Mouse (Mus musculus): Measurements from ENCODE around the gene Rbm15b. TPM values are rescaled to one million over a fixed set of nuclear protein-coding genes. Genes with fewer than 3 reads are reported as not detected.
A peak's percentile ranks its signal among the peaks of the same experiment; 100 is the strongest.

Gene Rbm15b
- polyA plus RNA-seq, 1 experiment from 2014 or later = 19.9 TPM

DNA sequence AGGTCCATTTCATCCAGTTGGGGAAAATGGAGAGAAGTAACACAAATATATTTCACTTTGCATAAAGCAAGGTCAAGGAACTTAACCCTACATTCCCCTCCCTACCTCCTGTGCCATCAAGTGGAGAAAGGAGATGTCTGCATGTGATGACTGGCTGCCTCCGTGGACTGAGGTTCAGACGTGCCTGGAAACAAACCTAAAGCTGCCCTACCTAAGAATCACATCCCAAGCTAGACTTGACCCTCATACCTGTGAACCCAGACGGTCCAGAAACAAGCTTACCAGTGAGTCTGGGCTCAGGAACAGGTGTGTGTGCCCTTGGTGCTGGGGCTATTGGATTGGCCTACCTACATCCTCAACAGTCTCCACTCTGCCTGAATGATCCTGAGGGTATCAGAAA lies 6.1 kb upstream of the Rbm15b start:
- peaks cover 28% of the 10 kb centered on the region for H3K4me1 ChIP-seq
- H3K9me3 ChIP-seq = no peaks in the 10 kb centered on the region
- 70% methylated on average over 3 of the region's 3 CpGs for WGBS
- no peak for ATAC-seq (replicated peaks)
- H3K4me3 ChIP-seq = no peak overlapping the region; the same call in 1 of the 2 replicates
- H3K27me3 ChIP-seq = no peaks in the 10 kb centered on the region
- no peak overlapping the region; the same call in 1 of the 2 replicates for H3K9ac ChIP-seq (replicated peaks)
- peaks cover 22% of the 10 kb centered on the region for H3K36me3 ChIP-seq
- no peak overlapping the region for H3K27ac ChIP-seq (replicated peaks)
- peak overlapping the region; percentile 12; the same call in 1 of the 2 replicates for H3K4me2 ChIP-seq (replicated peaks)

GRCm38 (mm10) chr9:106892552-106892875 lies 5.3 kb upstream of the Rbm15b start:
- peak overlapping the region; percentile 95 for H3K27ac ChIP-seq (replicated peaks)
- H3K9me3 ChIP-seq = no peaks in the 10 kb centered on the region
- H3K36me3 ChIP-seq = peaks cover 26% of the 10 kb centered on the region
- no peak for ATAC-seq (replicated peaks)
- peak overlapping the region; percentile 65 for H3K4me2 ChIP-seq (replicated peaks)
- H3K27me3 ChIP-seq = no peaks in the 10 kb centered on the region
- H3K4me1 ChIP-seq = peaks cover 36% of the 10 kb centered on the region
- H3K9ac ChIP-seq (replicated peaks) = peak overlapping the region; percentile 66
- H3K4me3 ChIP-seq = peak overlapping the region; percentile 62
- WGBS = 0% methylated on average over 9 of the region's 9 CpGs

- ATAC-seq (replicated peaks) = peak; percentile 99
- Histone ChIP-seq H3K36me3 (peaks cover 26% of the 10 kb centered on the region), H3K4me3 (peak within 1 kb of the TSS; percentile 62), H3K27me3 (no peaks in the 10 kb centered on the region), H3K4me2 (replicated peaks) (peak within 1 kb of the TSS; percentile 74), H3K9me3 (no peaks in the 10 kb centered on the region), H3K9ac (replicated peaks) (peak within 1 kb of the TSS; percentile 78), H3K4me1 (peaks cover 40% of the 10 kb centered on the region), H3K27ac (replicated peaks) (peak within 1 kb of the TSS; percentile 95)
- under 1% methylated on average over 59 of the region's 59 CpGs for WGBS
Observed at GRCm38 (mm10) chr9:106891829-106892551, 4.8 kb upstream of the Rbm15b start, which contains the start of gene Manf. Manf (minus strand) TSS chr9:106891979.

- Histone ChIP-seq H3K36me3 (peaks cover 26% of the 10 kb centered on the region), H3K27ac (replicated peaks) (peak overlapping the region; percentile 83), H3K4me2 (replicated peaks) (peak overlapping the region; percentile 74), H3K27me3 (no peaks in the 10 kb centered on the region), H3K4me1 (peaks cover 40% of the 10 kb centered on the region), H3K4me3 (peak overlapping the region; percentile 62), H3K9ac (replicated peaks) (peak overlapping the region; percentile 78), H3K9me3 (no peaks in the 10 kb centered on the region)
- WGBS = under 1% methylated on average over 17 of the region's 17 CpGs
- no peak for ATAC-seq (replicated peaks)
Observed at GRCm38 (mm10) chr9:106891341-106891741, 4.1 kb upstream of the Rbm15b start.

- Histone ChIP-seq H3K4me2 (replicated peaks) (peak overlapping the region; percentile 74), H3K27me3 (no peaks in the 10 kb centered on the region), H3K9me3 (no peaks in the 10 kb centered on the region), H3K36me3 (peaks cover 23% of the 10 kb centered on the region), H3K4me1 (peaks cover 41% of the 10 kb centered on the region), H3K27ac (replicated peaks) (no peak overlapping the region), H3K4me3 (peak overlapping the region; percentile 62), H3K9ac (replicated peaks) (peak overlapping the region; percentile 78)
- ATAC-seq (replicated peaks) = no peak
- WGBS = 66% methylated on average over 8 of the region's 8 CpGs
Observed at GRCm38 (mm10) chr9:106890496-106891240, 3.4 kb upstream of the Rbm15b start.

- H3K9me3 ChIP-seq = no peaks in the 10 kb centered on the region
- ATAC-seq (replicated peaks) = no peak
- no peak overlapping the region for H3K27ac ChIP-seq (replicated peaks)
- H3K27me3 ChIP-seq = no peaks in the 10 kb centered on the region
- whole genome bisulfite sequencing = 86% methylated on average over 9 of the region's 9 CpGs
- H3K4me1 ChIP-seq = peaks cover 55% of the 10 kb centered on the region
- peaks cover 24% of the 10 kb centered on the region for H3K36me3 ChIP-seq
- H3K9ac ChIP-seq (replicated peaks) = no peak overlapping the region
- H3K4me2 ChIP-seq (replicated peaks) = no peak overlapping the region
- no peak overlapping the region for H3K4me3 ChIP-seq
Observed at GRCm38 (mm10) chr9:106889321-106889720, 2.1 kb upstream of the Rbm15b start.

DNA sequence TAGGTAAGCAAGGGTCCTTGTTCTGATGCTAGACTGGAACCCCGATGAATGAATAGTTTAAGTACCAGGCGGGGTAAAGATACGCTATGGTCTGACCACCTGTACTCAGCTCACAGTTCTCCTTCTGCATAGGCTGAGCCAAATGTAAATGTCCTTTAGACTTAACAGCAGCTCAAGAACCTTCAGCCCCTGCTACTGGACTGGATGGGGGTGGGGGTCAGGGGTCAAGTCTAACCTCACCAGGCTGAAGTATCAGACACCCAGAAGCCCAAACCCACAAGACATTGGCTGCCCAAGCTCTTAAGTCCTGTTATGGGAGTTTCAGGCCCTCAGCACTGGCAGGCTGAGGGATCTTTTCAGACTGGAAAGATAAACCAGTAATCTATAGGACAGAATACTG lies 1.1 kb upstream of the Rbm15b start:
- no peak for ATAC-seq (replicated peaks)

GRCm38 (mm10) chr9:106885901-106886731 lies 1.1 kb downstream of the Rbm15b start:
- peaks cover 78% of the 10 kb centered on the region for H3K4me1 ChIP-seq
- ATAC-seq (replicated peaks) = peak; percentile 7
- under 1% methylated on average over 94 of the region's 107 CpGs for WGBS
- H3K27me3 ChIP-seq = no peaks in the 10 kb centered on the region
- H3K4me2 ChIP-seq (replicated peaks) = peak overlapping the region; percentile 82
- peaks cover 51% of the 10 kb centered on the region for H3K36me3 ChIP-seq
- H3K9ac ChIP-seq (replicated peaks) = peak overlapping the region; percentile 91
- peak overlapping the region; percentile 91 for H3K27ac ChIP-seq (replicated peaks)
- H3K9me3 ChIP-seq = no peaks in the 10 kb centered on the region
- H3K4me3 ChIP-seq = peak overlapping the region; percentile 82

More for the DNA sequence above, 1.1 kb upstream of the Rbm15b start:
- Histone ChIP-seq H3K27me3 (no peaks in the 10 kb centered on the region), H3K9ac (replicated peaks) (no peak overlapping the region), H3K4me2 (replicated peaks) (no peak overlapping the region), H3K4me3 (no peak overlapping the region), H3K9me3 (no peaks in the 10 kb centered on the region), H3K36me3 (peaks cover 31% of the 10 kb centered on the region), H3K27ac (replicated peaks) (0 out of 2 replicates have a peak overlapping the region, but pooled peaks have one; percentile 91), H3K4me1 (peaks cover 62% of the 10 kb centered on the region)
- 96% methylated on average over 3 of the region's 3 CpGs for WGBS

DNA sequence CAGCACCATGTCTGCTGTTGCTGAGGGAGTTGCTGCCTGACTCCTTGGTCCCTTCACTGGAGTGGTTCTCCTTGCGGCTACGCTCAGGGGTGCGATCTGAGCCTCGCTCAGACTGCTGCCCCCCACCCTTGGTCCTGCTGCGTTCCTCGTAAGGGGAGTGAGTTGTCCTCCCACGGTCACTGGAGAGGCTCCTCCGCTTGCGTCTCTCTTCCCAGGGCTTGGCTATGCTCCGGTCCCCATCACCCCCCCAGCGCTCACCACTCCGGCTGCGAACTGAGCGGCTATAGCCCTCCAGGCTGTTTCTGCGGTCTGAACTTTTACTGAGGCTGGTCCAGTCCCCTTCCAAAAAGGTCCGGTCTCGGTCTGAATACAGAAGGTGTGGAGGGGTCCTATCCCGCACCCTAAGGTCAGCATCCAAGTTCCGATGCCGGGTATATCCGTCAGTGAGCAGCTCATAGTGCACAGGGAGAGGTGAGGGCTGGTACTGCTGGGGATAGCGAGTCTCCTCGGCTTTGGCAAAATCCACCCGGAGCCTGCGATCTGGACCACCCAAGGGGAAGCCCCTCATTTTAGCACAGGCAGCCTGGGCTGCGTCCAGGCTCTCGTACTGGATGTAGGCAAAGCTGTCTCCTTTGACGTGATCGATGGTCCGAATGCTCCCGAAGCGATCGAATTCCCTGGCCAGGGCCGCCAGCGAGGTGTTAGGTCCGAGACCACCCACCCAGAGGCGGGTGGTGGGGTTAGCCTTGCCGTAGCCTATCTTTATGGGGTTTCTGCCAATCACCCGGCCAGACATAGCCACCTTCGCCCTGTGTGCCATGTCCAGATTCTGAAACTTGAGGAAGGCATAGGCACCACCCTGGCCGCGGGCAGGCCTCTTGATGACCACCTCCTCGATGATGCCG lies 2.0 kb downstream of the Rbm15b start:
- Histone ChIP-seq H3K4me2 (replicated peaks) (peak overlapping the region; percentile 82), H3K9ac (replicated peaks) (peak overlapping the region; percentile 91), H3K4me3 (peak overlapping the region; percentile 82), H3K36me3 (peaks cover 54% of the 10 kb centered on the region), H3K4me1 (peaks cover 69% of the 10 kb centered on the region), H3K27me3 (no peaks in the 10 kb centered on the region), H3K27ac (replicated peaks) (peak overlapping the region; percentile 91), H3K9me3 (no peaks in the 10 kb centered on the region)
- ATAC-seq (replicated peaks) = no peak
- 22% methylated on average over 44 of the region's 44 CpGs for whole genome bisulfite sequencing

DNA sequence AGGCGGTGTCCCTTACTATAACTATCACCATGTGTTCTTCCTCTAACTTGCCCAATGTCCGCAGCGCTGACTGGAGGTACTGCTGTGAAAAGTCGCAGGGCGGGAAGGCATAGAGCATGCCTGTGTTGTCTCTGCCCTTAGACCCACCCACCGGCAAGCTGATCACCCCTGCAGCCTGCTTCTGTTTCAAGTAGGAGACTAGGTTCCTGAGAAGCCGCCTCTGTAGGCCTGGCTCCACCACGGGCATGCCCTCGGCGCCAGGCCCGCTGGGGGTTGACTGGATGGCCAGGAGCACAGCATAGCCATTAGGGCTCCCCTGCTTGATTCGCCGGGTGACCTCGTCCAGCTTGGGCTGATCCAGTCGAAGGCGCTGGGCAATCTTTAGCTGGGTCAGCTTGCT lies 2.9 kb downstream of the Rbm15b start:
- Histone ChIP-seq H3K36me3 (peaks cover 51% of the 10 kb centered on the region), H3K9ac (replicated peaks) (peak overlapping the region; percentile 91), H3K27me3 (no peaks in the 10 kb centered on the region), H3K9me3 (no peaks in the 10 kb centered on the region), H3K4me1 (peaks cover 64% of the 10 kb centered on the region), H3K4me2 (replicated peaks) (peak overlapping the region; percentile 82), H3K4me3 (peak overlapping the region; percentile 82), H3K27ac (replicated peaks) (no peak overlapping the region)
- WGBS = 50% methylated on average over 16 of the region's 16 CpGs
- no peak for ATAC-seq (replicated peaks)

- Histone ChIP-seq H3K9ac (replicated peaks) (0 out of 2 replicates have a peak overlapping the region, but pooled peaks have one; percentile 19), H3K9me3 (no peaks in the 10 kb centered on the region)
Observed at GRCm38 (mm10) chr9:106883085-106883484, 4.1 kb downstream of the Rbm15b start.

More at GRCm38 (mm10) chr9:106883085-106883484, 4.1 kb downstream of the Rbm15b start:
- Histone ChIP-seq H3K4me2 (replicated peaks) (peak overlapping the region; percentile 82), H3K4me1 (peaks cover 60% of the 10 kb centered on the region), H3K27ac (replicated peaks) (no peak overlapping the region), H3K27me3 (no peaks in the 10 kb centered on the region), H3K36me3 (peaks cover 50% of the 10 kb centered on the region), H3K4me3 (peak overlapping the region; percentile 23)
- 72% methylated on average over 3 of the region's 3 CpGs for WGBS
- no peak for ATAC-seq (replicated peaks)

Measured in forebrain, embryonic 15.5 days (tissue).